Mouse (Mus musculus) T-helper 1 cell (primary cell): ENCODE data around the gene Camta1.

ENCODE experiments used
- in situ Hi-C: fragments of 300-600 bp; cut with MboI, MseI; formaldehyde crosslinking; loops from one replicate; pipeline ENCODE4 v1.15.1; 2025; ENCODE audit warnings: high pct_unique_total_duplicates

Camta1 gene

DNA sequence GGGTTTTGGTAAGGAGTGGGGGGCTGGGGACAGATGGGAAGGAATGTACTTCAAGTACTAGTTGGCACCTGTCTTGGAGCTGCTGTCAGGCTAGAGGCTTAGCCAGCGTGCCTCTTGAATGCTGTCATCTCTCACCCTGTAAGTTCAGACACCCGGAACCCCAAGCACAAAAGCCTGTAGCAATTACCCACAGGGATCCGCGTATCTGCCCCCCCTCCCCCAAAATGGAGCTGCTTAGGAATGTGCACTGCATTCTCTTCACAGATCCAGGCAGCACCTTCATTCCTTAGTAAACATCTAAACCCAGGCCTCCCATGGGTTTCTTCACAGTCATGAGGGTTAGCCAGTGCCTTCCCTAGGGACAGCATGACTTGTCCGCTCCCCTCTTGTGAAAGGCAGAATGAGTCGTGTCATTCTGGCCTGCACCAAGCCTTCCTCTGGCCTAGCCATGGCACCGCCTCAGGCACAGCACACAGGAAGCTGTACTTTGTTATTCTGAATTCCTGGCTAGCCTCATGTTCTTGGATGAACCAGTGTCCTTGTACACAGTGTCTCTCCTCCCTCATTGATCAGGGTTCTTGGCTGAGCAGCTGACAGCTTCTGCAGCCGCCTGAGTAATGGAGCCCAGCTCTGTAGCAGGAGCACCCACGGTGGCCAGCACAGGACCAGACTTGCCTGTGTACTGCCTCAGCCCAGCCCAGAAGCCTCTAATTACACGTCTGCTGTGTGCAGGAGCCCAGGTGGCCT, 990.1 kb downstream of the Camta1 start:
- in situ Hi-C loops = no loop called here

DNA sequence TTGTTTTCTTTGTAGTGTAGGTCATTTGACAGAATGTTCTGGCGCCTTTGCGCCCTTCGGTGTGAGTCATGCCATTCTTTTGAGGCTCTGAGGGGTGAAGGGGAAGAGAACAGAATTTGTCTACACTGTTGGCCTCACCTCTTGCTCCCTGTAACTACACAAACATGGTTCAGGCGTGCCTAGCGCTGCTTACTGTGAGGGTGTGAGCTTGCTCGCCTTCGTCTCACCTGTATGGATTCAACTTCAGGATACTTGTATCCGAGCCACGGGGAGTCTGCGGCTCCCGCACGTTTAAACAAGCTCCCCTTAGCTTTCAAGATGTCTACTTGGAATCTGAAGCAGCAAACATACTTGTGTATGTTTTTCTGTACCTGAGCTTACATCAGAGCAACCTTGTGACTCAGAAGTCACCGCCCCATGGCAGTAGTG, 990.7 kb downstream of the Camta1 start:
- in situ Hi-C loops = no loop called here

DNA sequence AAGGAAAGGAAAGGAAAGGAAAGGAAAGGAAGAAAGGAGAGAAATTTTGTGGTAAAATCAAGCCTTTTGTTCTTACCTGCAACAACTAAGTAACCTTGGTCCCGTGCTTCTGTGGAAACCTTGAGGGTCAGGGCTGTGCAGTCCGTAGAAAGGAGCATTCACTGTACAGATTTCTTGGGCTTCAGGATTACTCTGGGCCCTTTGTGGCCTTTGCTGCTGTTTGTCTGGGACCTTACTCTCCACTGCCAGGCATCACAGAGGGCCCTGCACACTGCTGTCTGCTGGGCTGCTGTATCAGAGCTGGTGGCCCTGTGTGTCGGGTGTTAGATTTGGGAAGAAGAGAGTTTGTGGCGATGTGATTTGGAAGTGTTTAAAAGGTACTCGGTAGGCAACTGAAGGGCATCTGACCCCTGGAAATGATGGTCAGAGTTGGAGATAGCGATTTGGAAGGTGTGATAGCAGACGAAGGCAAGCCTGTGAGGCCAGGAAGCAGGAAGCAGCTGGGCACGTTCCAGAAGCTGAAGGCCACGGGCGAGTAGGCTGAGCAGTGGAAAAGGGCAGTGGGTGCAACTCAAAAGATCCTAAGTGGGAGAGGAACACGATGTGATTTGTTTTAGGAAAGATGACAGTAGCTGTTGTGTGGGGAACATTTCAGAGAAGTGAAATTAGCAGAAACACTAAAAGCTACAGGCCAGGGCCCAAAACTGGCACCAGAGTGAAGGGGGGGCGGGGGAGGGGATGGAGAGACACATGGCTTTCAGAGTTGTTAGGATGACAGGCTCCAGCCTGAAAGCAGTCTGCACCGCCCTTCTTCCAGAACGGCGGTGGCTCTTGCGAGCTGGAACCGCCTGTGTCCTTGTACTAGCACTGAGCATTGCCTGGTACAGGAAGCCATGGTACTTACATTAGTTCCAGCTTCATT, 992.1 kb downstream of the Camta1 start:
- in situ Hi-C loops = loop anchor here (10.0 kb wide), 1 partner anchor 95 kb away; no protein-coding TSS in a partner anchor

DNA sequence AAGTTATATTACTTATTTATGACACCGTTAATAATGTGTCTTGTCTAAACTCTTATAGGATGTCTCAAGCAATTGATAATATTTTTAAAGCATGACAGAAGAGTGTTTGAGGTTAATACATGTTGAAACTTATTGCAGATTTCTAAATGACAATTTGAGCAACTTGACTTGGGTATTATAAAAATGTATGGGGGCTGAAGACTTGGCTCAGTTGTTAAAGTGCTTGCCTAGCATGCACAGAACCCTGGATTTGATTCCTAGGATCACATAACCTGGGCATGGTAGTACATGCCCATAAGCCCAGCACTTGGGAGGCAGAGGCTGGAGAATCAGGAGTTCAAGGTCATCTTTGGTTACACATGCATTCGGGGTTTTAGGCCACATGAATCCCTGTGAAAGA, 992.8 kb downstream of the Camta1 start:
- in situ Hi-C loops = loop anchor here (10.0 kb wide), 1 partner anchor 96 kb away; no protein-coding TSS in a partner anchor

DNA sequence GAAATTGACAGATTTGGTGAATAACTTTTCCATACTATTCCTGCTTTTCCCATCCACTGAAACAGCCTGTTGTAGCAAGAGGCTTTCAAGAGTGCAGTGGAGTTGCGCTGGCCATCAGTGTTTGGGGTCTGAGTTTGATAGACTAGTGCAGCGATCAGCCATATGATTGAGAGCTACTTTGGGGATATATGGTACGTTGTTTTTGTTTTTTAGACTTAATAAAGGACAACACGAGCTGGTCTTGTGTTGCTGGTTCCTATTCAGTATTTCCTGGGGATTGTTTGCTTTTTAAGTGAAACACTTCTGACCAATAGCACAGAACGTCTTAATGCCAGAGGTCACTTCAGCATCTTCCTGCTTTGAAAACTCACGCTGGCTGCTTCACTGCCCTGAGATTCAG, 993.5 kb downstream of the Camta1 start:
- in situ Hi-C loops = loop anchor here (10.0 kb wide), 1 partner anchor 97 kb away; no protein-coding TSS in a partner anchor
